Mouse (Mus musculus) neural tube, embryonic 15.5 days (tissue): Measurements from ENCODE around the gene Hdac11. TPM values are rescaled to one million over a fixed set of nuclear protein-coding genes. Genes with fewer than 3 reads are reported as not detected.
A peak's percentile ranks its signal among the peaks of the same experiment; 100 is the strongest.

ENCODE experiments used
- ATAC-seq: fragments of 200-750 bp; cut with Nextera tagmentation; 2 replicates; pipeline ENCODE4 v1.8.0; 2017; ENCODE audit warnings: mild to moderate bottlenecking, moderate TSS enrichment, moderate library complexity; ENCODE audit not compliant: low FRiP score
- H3K27ac ChIP-seq: fragments of 300-500 bp; sonication (generic); replicated peaks from 2 replicates; pipeline ENCODE4 v1.5.1; 2015; ENCODE audit warnings: mild to moderate bottlenecking, inconsistent platforms
- H3K27me3 ChIP-seq: fragments of 300-500 bp; sonication (generic); replicated peaks from 2 replicates; pipeline ENCODE4 v1.6.1; 2015; ENCODE audit warnings: inconsistent platforms
- H3K36me3 ChIP-seq: fragments of 300-500 bp; sonication (generic); 2 replicates; pipeline ENCODE4 v1.6.1; 2015; ENCODE audit warnings: inconsistent platforms
- H3K4me1 ChIP-seq: fragments of 300-500 bp; sonication (generic); 2 replicates; pipeline ENCODE4 v1.6.1; 2015; ENCODE audit warnings: inconsistent platforms
- H3K4me2 ChIP-seq: fragments of 300-500 bp; sonication (generic); 2 replicates; pipeline ENCODE4 v1.6.1; 2015; ENCODE audit warnings: inconsistent platforms, mild to moderate bottlenecking, moderate library complexity
- H3K4me3 ChIP-seq: fragments of 300-500 bp; sonication (generic); replicated peaks from 2 replicates; pipeline ENCODE4 v1.5.1; 2015; ENCODE audit warnings: mild to moderate bottlenecking, inconsistent platforms
- H3K9ac ChIP-seq: fragments of 300-500 bp; sonication (generic); replicated peaks from 2 replicates; pipeline ENCODE4 v1.6.1; 2015; ENCODE audit warnings: mild to moderate bottlenecking, inconsistent platforms
- H3K9me3 ChIP-seq: fragments of 300-500 bp; sonication (generic); replicated peaks from 2 replicates; pipeline ENCODE4 v1.6.1; 2016; ENCODE audit warnings: inconsistent platforms
- WGBS: fragments of 180-500 bp; shearing (Covaris S2); methylation state at CpG from one replicate; pipeline ENCODE4 v1.1.7; 2015; ENCODE audit warnings: mixed read lengths; 5-methylcytosine and 5-hydroxymethylcytosine counted together
- polyA plus RNA-seq: library from polyadenylated mRNA; unstranded; fragments of >200 nt; fragmentation: Nextera tagmentation; extraction: Ambion mirVana; gene quantifications from 2 replicates; pipeline ENCODE4 v1.2.1, GENCODE M21; 2015

Hdac11 gene
- polyA plus RNA-seq, result 41.7 and 51.5 TPM in 2 replicates

GRCm38 (mm10) chr6:91156554-91157236, at the start of gene Hdac11:
TSS of gene Hdac11 (plus strand) at chr6:91156665.
- Histone ChIP-seq H3K9me3 (no peaks in the 10 kb centered on the region), H3K27ac (peak within 1 kb of the TSS; percentile 86), H3K4me1 (peaks cover 87% of the 10 kb centered on the region), H3K36me3 (0 out of 2 replicates have a peak, but pooled peaks cover 3% of the 10 kb centered on the region), H3K4me3 (peak within 1 kb of the TSS; percentile 65), H3K27me3 (no peaks in the 10 kb centered on the region), H3K9ac (peak within 1 kb of the TSS; percentile 68), H3K4me2 (peak within 1 kb of the TSS; percentile 83)
- WGBS, result under 1% methylated on average over 42 of the region's 42 CpGs
- ATAC-seq, result peak; percentile 90

DNA sequence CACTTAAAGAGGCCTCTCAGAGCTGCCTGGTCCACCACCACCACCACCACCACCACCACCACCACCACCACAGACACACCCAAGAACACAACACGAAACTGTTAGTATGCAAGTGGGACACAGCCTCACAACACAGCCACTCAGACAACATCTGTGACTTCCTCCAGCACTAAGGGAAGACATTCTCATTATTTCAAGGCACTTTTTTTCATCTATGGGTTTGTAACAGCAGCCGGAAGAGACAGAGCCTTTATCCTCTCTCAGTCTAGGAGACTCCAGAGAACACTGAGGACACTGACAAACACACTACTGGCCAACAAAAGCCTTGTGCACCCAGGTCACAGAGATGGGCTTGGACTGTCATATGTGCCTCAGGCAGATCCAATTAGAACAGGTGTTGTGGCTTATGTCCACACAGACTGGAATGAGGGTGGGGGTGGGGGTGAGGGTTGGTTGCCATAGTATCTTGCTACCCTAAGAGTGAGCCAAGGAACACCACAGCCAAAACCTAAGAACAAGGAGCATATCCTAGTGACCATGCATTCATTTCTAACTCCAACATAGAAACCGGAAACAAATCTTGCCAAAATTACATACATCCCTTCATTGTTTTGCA, 48.1 kb upstream of the Hdac11 start:
- WGBS, result 82% methylated on average over 3 of the region's 3 CpGs
- H3K4me3 ChIP-seq, result no peak overlapping the region
- H3K4me1 ChIP-seq, result no peaks in the 10 kb centered on the region
- H3K4me2 ChIP-seq, result no peak overlapping the region
- H3K9ac ChIP-seq, result no peak overlapping the region
- no peaks in the 10 kb centered on the region for H3K9me3 ChIP-seq
- peak overlapping the region; percentile 18 for H3K27ac ChIP-seq
- peak; percentile 31; the same call in 1 of the 2 replicates for ATAC-seq
- H3K36me3 ChIP-seq, result no peaks in the 10 kb centered on the region
- H3K27me3 ChIP-seq, result no peaks in the 10 kb centered on the region

- H3K9me3 ChIP-seq, result no peaks in the 10 kb centered on the region
- H3K27ac ChIP-seq, result peak overlapping the region; percentile 18
- 73% methylated on average over 2 of the region's 2 CpGs for WGBS
- peak; percentile 45; the same call in 1 of the 2 replicates for ATAC-seq
- H3K27me3 ChIP-seq, result no peaks in the 10 kb centered on the region
- H3K4me2 ChIP-seq, result no peak overlapping the region
- H3K36me3 ChIP-seq, result no peaks in the 10 kb centered on the region
- H3K9ac ChIP-seq, result no peak overlapping the region
- H3K4me1 ChIP-seq, result no peaks in the 10 kb centered on the region
- H3K4me3 ChIP-seq, result no peak overlapping the region
Measured at GRCm38 (mm10) chr6:91108917-91109450, 47.5 kb upstream of the Hdac11 start.

- no peak overlapping the region for H3K4me2 ChIP-seq
- H3K4me1 ChIP-seq, result peaks cover 2% of the 10 kb centered on the region
- H3K9me3 ChIP-seq, result no peaks in the 10 kb centered on the region
- H3K4me3 ChIP-seq, result no peak overlapping the region
- no peak for ATAC-seq
- H3K36me3 ChIP-seq, result no peaks in the 10 kb centered on the region
- H3K27ac ChIP-seq, result no peak overlapping the region
- H3K27me3 ChIP-seq, result no peaks in the 10 kb centered on the region
- H3K9ac ChIP-seq, result no peak overlapping the region
Measured at GRCm38 (mm10) chr6:91109489-91109888, 47.0 kb upstream of the Hdac11 start.

DNA sequence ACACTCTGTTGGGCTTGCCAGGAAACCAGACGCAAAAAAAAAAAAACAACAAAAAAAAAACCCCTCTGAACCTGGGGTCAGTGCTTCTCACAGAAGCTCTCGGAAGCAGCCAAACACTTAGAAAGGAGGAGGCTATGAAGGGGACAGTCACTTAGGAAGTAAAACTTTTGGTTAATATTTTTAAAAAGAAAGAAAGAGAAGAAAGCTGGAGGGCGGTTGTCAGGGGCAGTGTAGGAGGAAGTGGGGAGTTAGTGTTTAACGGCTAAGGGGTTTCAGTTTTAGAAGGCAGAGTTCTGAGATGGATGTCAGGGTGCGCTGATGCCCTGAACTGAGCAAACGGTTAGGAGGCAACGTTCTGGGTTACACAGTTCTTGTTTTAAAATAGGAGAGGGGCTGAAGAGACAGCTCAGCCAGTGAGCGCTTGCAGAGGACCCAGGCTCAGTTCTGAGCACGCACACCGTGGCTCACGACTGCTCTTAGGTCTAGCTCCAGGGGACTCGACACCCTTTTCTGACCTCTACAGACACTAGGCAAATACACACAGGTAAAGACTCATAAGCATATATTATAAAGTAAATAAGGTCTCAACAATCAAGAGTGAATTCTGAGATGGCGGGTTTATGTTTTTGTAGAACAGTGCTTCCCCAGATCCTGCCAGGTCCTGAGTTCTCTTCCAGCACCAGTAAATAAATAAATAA, 46.0 kb upstream of the Hdac11 start:
- Histone ChIP-seq H3K4me1 (peaks cover 12% of the 10 kb centered on the region), H3K36me3 (no peaks in the 10 kb centered on the region), H3K27me3 (no peaks in the 10 kb centered on the region), H3K9ac (no peak overlapping the region), H3K27ac (no peak overlapping the region), H3K9me3 (no peaks in the 10 kb centered on the region), H3K4me2 (no peak overlapping the region), H3K4me3 (no peak overlapping the region)
- ATAC-seq, result no peak
- 84% methylated on average over 13 of the region's 13 CpGs for WGBS

DNA sequence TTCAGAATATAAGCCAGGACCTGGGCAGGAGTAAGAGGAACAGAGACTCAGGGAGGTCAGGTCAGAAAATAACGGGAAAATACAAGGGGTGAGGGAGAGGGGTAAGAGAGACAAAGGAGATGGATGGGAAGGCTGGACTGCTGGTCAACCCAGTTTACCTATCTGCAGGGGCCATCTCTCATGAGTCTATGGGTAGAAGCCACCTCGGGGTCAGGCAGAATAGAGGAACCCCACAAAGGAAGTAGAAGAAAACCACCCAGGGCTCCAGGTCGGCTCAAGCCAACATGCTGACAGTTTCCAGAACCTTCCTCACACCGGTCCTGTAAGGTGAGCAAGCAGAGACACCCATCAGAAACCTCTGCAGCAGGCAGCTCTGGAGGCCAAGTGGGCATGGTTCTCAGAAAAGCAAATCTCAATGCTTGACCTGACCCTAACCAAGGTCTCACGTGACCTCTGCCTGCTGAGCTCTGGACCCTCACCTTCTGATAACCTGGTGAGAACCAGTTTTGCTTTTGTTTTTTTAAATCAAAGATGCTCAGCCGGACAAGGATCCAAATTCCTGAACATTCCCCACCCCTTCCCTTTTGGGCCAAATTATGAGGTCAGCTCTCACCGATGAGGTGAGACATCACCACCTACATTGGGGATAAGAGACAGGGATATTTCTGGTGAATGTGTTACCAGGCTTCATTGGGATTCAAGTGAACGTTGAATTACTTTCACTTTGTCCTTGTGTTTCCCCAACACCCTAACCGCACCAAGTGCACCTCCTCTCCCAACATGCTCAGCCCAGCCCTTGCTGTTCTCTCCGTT, 45.1 kb upstream of the Hdac11 start:
- 93% methylated on average over 10 of the region's 10 CpGs for WGBS
- Histone ChIP-seq H3K36me3 (no peaks in the 10 kb centered on the region), H3K27ac (no peak overlapping the region), H3K9ac (no peak overlapping the region), H3K9me3 (no peaks in the 10 kb centered on the region), H3K27me3 (no peaks in the 10 kb centered on the region), H3K4me1 (peaks cover 19% of the 10 kb centered on the region), H3K4me2 (no peak overlapping the region), H3K4me3 (no peak overlapping the region)
- no peak for ATAC-seq

GRCm38 (mm10) chr6:91111954-91112252, 44.6 kb upstream of the Hdac11 start:
- no peaks in the 10 kb centered on the region for H3K27me3 ChIP-seq
- H3K27ac ChIP-seq, result no peak overlapping the region
- H3K36me3 ChIP-seq, result no peaks in the 10 kb centered on the region
- H3K9me3 ChIP-seq, result no peaks in the 10 kb centered on the region
- H3K9ac ChIP-seq, result no peak overlapping the region
- no peak overlapping the region for H3K4me2 ChIP-seq
- 96% methylated on average over 3 of the region's 3 CpGs for WGBS
- ATAC-seq, result no peak
- no peak overlapping the region for H3K4me3 ChIP-seq
- H3K4me1 ChIP-seq, result peaks cover 19% of the 10 kb centered on the region

DNA sequence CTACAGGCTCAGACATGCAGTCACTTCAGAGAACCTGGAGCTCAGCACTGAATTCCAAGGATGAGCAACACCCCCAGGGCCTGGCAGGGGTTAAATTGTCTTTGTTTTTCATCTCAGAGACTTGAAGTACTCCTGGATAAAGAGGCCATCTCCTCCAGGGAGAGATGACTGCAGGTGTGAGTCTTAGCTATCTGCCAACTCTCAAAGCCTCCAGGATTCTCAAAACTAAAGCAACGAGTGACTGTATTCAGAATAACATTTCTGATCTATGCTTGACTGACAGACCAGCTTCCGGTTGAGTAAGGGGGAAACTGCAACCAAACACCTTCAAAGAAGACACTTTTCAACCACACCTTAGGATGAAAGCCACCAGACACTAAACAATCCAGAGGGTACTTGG, 41.7 kb upstream of the Hdac11 start:
- Histone ChIP-seq H3K27ac (no peak overlapping the region), H3K9ac (no peak overlapping the region), H3K27me3 (no peaks in the 10 kb centered on the region), H3K4me3 (no peak overlapping the region), H3K4me1 (peaks cover 31% of the 10 kb centered on the region), H3K36me3 (no peaks in the 10 kb centered on the region), H3K9me3 (no peaks in the 10 kb centered on the region), H3K4me2 (peak overlapping the region; percentile 74)
- WGBS, result 47% methylated on average over 2 of the region's 2 CpGs
- ATAC-seq, result no peak

DNA sequence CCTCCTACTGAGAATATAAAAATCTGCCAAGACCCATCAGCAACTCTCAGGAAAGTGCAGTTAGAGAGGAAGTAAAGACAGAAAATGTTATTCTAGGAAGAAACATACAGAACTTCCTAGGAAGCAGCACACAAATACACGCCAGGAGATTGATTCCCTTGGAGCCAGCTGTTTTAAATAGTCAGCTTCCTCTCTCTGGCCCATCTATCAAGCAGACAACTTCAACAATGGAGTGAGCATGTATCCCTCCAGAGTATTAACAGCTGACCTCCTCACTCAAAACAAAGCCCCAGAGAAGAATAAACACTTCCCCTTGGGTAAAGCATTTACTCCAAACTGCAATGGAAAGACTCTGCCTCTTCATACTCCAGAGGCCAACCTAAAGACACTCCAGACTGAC, 41.3 kb upstream of the Hdac11 start:
- ATAC-seq, result no peak
- peaks cover 31% of the 10 kb centered on the region for H3K4me1 ChIP-seq
- WGBS, result 13% methylated on average over 1 of the region's 1 CpGs
- no peaks in the 10 kb centered on the region for H3K36me3 ChIP-seq
- H3K9me3 ChIP-seq, result no peaks in the 10 kb centered on the region
- H3K27me3 ChIP-seq, result no peaks in the 10 kb centered on the region
- peak overlapping the region; percentile 70 for H3K4me3 ChIP-seq
- no peak overlapping the region for H3K9ac ChIP-seq
- H3K4me2 ChIP-seq, result peak overlapping the region; percentile 74
- no peak overlapping the region for H3K27ac ChIP-seq

GRCm38 (mm10) chr6:91115863-91116243, 40.6 kb upstream of the Hdac11 start:
- Histone ChIP-seq H3K4me2 (peak overlapping the region; percentile 74), H3K36me3 (no peaks in the 10 kb centered on the region), H3K27ac (peak overlapping the region; percentile 96), H3K4me3 (peak overlapping the region; percentile 70), H3K9me3 (no peaks in the 10 kb centered on the region), H3K4me1 (peaks cover 31% of the 10 kb centered on the region), H3K27me3 (no peaks in the 10 kb centered on the region), H3K9ac (peak overlapping the region; percentile 73)
- WGBS, result 13% methylated on average over 4 of the region's 4 CpGs
- ATAC-seq, result peak; percentile 8
